Mouse (Mus musculus): ENCODE results near the gene Bmpr2. TPM values are rescaled to one million over a fixed set of nuclear protein-coding genes. Genes with fewer than 3 reads are reported as not detected.
A peak's percentile ranks its signal among the peaks of the same experiment; 100 is the strongest.

Gene Bmpr2
- polyA plus RNA-seq, 1 experiment, result 55.7 TPM

DNA sequence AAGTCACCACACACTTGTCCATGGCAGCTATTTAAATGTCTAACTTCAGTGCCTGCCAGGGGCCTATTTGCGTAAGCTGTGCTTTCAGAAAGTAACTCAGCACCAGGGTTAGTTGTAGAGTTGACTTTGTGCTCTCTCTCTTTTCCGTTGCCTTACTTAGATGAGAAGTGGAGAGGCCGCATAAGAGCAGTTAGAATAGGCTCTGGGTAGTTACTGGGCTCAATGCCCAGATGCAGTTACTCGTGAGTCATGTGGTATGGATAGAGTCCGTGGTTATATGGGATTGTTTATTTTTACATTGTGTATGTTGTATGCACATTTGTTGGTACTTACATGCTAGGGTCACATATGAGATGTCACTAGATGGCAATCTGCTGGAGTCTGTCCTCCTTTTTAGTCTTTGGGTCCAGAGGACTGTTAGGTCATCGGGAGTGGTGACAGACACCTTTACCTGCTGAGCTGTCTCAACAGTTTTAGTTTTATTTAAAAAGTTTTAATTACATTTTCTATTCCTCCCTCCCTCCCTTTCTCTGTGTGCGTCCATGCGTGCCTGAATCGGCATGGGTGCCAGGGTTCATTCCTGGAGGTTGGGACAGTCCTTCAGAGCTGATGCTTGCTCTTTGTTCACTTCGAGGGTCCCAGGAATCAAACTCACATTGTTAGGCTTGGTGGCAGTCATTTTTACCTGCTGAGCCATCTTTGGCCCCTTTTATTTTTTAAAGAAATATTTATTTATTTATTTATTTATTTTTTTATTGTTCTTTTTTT, 152.8 kb downstream of the Bmpr2 start:
- Histone ChIP-seq H3K4me3 (replicated peaks; ENCODE audit: extremely low read depth, low read depth, low read length) (peak overlapping the region; percentile 49), H3K4me1 (ENCODE audit: control insufficient read depth, insufficient read depth, low read length) (peaks cover 22% of the 10 kb centered on the region)
- no peak for TF ChIP-seq POLR2A (IDR thresholded peaks at IDR 0.05; ENCODE audit: borderline replicate concordance, extremely low read depth, low read depth, low read length)
- no peak for TF ChIP-seq CTCF (IDR thresholded peaks at IDR 0.05; ENCODE audit: insufficient read depth, low read length)
- WGBS, result 45% methylated on average over 10 of the region's 10 CpGs
- peak; percentile 30 for DNase-seq

DNA sequence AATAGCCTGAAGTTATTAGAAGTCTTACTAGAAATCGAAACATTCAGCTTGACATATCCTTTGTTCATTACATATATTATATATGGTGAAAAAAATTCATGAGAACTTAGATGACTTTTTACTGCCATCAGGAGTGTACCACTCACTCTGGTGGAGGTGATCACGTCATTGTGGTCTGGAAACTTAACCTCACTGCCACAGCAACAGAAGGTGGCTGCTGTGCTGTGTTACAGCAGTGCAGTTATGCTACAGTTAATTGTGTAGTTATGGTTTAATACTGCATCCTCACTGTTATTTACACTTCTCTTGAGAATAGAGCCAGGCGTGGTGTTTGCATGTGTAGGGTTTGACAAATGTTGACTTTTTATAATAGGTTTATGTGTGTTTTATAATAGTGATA, 154.2 kb downstream of the Bmpr2 start:
- peaks cover 27% of the 10 kb centered on the region for H3K4me1 ChIP-seq (ENCODE audit: control insufficient read depth, insufficient read depth, low read length)
- WGBS, result 49% methylated on average over 3 of the region's 3 CpGs
- TF ChIP-seq CTCF (IDR thresholded peaks at IDR 0.05; ENCODE audit: insufficient read depth, low read length), result no peak
- no peak for DNase-seq
- H3K4me3 ChIP-seq (replicated peaks; ENCODE audit: extremely low read depth, low read depth, low read length), result no peak overlapping the region

DNA sequence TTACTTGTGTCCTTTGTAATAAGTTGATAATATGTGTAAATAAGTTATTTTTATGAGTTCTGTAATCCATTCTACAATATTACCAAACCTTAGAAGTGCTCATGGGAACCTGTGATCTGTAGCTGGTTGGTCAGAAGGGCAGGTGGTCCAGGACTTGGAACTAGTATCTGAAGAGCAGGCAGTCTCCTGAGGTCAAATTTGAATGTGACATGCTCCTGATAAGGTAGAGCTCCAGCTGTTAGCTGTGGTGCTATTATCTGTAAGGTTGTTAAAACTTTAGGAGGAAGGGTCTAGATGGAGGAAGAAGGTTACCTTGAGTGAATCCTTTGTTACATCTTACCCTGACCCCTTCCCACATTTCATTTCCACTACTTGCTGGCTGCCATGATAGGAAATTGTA, 154.9 kb downstream of the Bmpr2 start:
- Histone ChIP-seq H3K4me3 (replicated peaks; ENCODE audit: extremely low read depth, low read depth, low read length) (no peak overlapping the region), H3K4me1 (ENCODE audit: control insufficient read depth, insufficient read depth, low read length) (peaks cover 30% of the 10 kb centered on the region)
- TF ChIP-seq POLR2A (IDR thresholded peaks at IDR 0.05; ENCODE audit: borderline replicate concordance, extremely low read depth, low read depth, low read length) (no peak), CTCF (IDR thresholded peaks at IDR 0.05; ENCODE audit: insufficient read depth, low read length) (no peak)
- no peak for DNase-seq

DNA sequence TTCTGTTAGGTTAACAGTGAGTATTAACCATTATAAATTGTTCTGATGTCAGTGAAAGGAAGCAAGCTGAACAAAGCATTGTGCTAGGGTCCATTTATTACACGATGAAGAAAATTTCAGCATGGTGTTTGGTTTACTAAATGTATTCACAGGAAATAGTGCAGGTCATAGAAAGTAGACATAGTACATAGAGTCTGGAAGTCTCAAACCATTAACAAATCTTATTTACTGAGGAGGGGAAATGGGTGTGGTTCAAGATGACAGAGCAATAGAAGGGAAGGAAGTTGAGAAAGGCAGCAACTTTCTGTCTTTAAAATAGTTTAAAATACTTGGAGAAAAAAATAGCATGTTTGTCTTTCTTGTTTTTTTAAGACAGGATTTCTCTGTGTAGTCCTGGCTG, 160.0 kb downstream of the Bmpr2 start:
- WGBS, result 23% methylated on average over 1 of the region's 1 CpGs
- TF ChIP-seq POLR2A (IDR thresholded peaks at IDR 0.05; ENCODE audit: borderline replicate concordance, extremely low read depth, low read depth, low read length) (no peak), CTCF (IDR thresholded peaks at IDR 0.05; ENCODE audit: insufficient read depth, low read length) (no peak)
- Histone ChIP-seq H3K4me1 (ENCODE audit: control insufficient read depth, insufficient read depth, low read length) (peaks cover 19% of the 10 kb centered on the region), H3K4me3 (replicated peaks; ENCODE audit: extremely low read depth, low read depth, low read length) (no peak overlapping the region)
- no peak for DNase-seq

DNA sequence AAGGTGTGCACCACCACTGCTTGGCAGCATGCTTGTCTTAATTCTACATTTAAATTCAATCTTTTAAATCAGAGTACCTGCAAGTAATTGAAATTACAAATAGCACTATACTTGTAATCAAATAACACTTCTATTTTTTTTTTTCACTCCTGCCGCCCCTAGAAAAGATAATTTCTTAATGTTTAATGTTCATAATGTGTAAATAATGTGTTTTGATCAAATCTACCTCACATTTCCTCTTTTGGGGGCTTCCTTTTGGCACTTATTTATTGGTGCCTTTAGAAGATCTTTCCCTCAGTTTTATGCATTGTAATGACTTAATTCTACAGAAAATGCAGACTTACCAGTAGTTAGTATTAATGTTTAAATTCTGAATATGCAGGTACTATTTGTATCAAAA, 160.5 kb downstream of the Bmpr2 start:
- no peak for TF ChIP-seq CTCF (IDR thresholded peaks at IDR 0.05; ENCODE audit: insufficient read depth, low read length)
- TF ChIP-seq POLR2A (IDR thresholded peaks at IDR 0.05; ENCODE audit: borderline replicate concordance, extremely low read depth, low read depth, low read length), result no peak
- 49% methylated on average over 1 of the region's 1 CpGs for WGBS
- no peak overlapping the region for H3K4me3 ChIP-seq (replicated peaks; ENCODE audit: extremely low read depth, low read depth, low read length)
- no peak for DNase-seq
- H3K4me1 ChIP-seq (ENCODE audit: control insufficient read depth, insufficient read depth, low read length), result peaks cover 19% of the 10 kb centered on the region

DNA sequence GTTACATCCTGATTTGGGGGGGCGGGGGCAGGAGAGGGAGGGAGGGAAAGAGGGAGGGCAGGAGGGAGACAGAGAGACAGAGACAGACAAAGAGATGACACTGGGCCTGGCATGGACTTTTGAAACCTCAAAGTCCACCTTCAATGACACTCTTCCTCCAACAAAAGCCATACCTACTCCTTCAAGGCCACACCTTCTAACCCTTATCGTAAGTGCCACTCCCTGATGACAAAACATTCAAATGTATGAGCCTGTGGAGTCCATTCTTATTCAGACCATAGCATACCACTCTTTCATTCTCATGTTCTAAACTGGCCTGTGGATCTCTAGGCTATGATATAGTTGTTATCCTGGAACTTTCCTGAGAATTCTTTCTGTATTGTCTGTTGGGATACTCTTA, 161.2 kb downstream of the Bmpr2 start:
- WGBS, result 81% methylated on average over 2 of the region's 2 CpGs
- Histone ChIP-seq H3K4me3 (replicated peaks; ENCODE audit: extremely low read depth, low read depth, low read length) (no peak overlapping the region), H3K4me1 (ENCODE audit: control insufficient read depth, insufficient read depth, low read length) (peaks cover 19% of the 10 kb centered on the region)
- TF ChIP-seq CTCF (IDR thresholded peaks at IDR 0.05; ENCODE audit: insufficient read depth, low read length) (no peak), POLR2A (IDR thresholded peaks at IDR 0.05; ENCODE audit: borderline replicate concordance, extremely low read depth, low read depth, low read length) (no peak)
- DNase-seq, result no peak

DNA sequence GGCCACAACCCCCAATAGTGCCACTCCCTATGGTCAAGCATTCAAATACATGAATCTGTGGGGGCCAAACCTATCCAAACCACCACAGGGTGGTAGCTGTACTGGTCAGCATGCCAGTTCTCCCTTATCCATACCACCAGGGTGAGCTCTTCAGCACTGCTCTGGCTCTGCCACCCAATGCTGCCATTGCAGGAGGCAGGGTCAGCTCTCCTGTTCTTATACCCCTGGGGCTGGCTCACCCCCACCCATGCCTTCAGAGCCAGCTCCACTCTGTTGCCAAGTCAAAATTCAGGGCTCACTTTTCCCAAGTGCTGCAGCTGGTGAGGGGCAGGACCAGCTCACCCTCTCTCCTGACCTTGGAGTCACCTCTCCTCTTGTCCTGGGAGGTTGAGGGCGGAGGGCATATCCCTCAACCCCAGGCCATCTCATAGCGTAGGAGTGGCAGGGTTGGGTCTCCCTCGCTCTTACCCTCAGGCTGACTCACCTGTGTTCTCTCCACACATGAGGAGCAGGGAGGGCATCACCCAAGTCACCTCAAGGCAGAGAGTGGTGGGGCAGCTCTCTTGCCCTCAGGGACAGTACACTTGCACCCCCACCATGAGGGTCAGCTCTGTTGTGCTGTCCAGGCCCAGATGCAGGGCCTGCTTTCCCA, 162.9 kb downstream of the Bmpr2 start:
- no peak overlapping the region for H3K4me3 ChIP-seq (replicated peaks; ENCODE audit: extremely low read depth, low read depth, low read length)
- 84% methylated on average over 3 of the region's 3 CpGs for WGBS

DNA sequence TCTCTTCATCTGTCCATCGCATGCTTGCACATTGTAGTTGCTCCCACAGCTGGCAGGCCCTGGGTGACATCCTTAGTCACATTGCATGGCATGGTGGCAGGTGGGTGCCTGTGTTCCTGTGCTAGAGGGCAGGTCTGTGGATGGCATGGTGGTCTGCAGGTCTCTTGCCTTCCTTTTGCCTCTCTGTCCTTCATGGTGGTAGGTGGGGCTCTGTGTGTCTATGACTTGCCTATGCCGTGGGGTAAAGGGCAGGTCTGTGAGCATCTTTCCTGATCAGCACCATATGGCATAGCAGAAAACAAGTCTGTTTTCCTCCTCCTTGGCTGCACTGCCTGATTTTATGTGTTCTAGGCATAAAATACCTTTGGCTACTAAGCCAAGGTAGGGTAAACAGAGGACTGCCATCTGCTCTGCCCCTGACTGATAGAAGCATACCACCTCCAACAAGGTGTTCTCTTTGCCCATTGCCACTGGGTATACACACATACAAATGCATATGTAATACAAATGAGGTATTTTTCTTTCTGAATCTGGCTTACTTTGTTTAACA, 164.0 kb downstream of the Bmpr2 start:
- no peak overlapping the region for H3K4me3 ChIP-seq (replicated peaks; ENCODE audit: extremely low read depth, low read depth, low read length)
- DNase-seq, result no peak
- TF ChIP-seq CTCF (IDR thresholded peaks at IDR 0.05; ENCODE audit: insufficient read depth, low read length) (no peak), POLR2A (IDR thresholded peaks at IDR 0.05; ENCODE audit: borderline replicate concordance, extremely low read depth, low read depth, low read length) (no peak)
- H3K4me1 ChIP-seq (ENCODE audit: control insufficient read depth, insufficient read depth, low read length), result peaks cover 18% of the 10 kb centered on the region
- 79% methylated on average over 2 of the region's 2 CpGs for WGBS

More for the DNA sequence above, 162.9 kb downstream of the Bmpr2 start:
- DNase-seq, result no peak
- TF ChIP-seq CTCF (IDR thresholded peaks at IDR 0.05; ENCODE audit: insufficient read depth, low read length) (no peak), POLR2A (IDR thresholded peaks at IDR 0.05; ENCODE audit: borderline replicate concordance, extremely low read depth, low read depth, low read length) (no peak)
- H3K4me1 ChIP-seq (ENCODE audit: control insufficient read depth, insufficient read depth, low read length), result peaks cover 19% of the 10 kb centered on the region

Other genes starting within 250 kb of the Bmpr2 start
- gene Gm973, start 247.1 kb upstream of the Bmpr2 start, polyA plus RNA-seq (2012; rRNA removed), result 1.6 and 2.5 TPM in 2 replicates
- gene Sumo1, start 92.6 kb upstream of the Bmpr2 start, polyA plus RNA-seq (2012; rRNA removed), result 10.4 and 16.2 TPM in 2 replicates
- gene Nop58, start 78.4 kb upstream of the Bmpr2 start, polyA plus RNA-seq (2012; rRNA removed), result 11.6 and 17.1 TPM in 2 replicates
- gene Fam117b, start 149.6 kb downstream of the Bmpr2 start, polyA plus RNA-seq (2012; rRNA removed), result 18.8 and 28.6 TPM in 2 replicates